Mouse (Mus musculus) midbrain, embryonic 10.5 days (tissue): ENCODE results near the gene Serpinb1a. TPM values are rescaled to one million over a fixed set of nuclear protein-coding genes. Genes with fewer than 3 reads are reported as not detected.
"Not testable (repeated sequence)": the region's sequence is repeated elsewhere in the genome, so short reads cannot be mapped to it uniquely, and the experiment has no call there.

ENCODE experiments used
- DNase-seq: peaks from one replicate; pipeline ENCODE4 v3.0.0-alpha.2; 2017; ENCODE audit warnings: low spot score
- H3K27ac ChIP-seq: fragments of 300-500 bp; sonication (generic); replicated peaks from 2 replicates; pipeline ENCODE4 v1.5.1; 2016; ENCODE audit warnings: mild to moderate bottlenecking
- H3K27me3 ChIP-seq: fragments of 300-500 bp; sonication (generic); 2 replicates; pipeline ENCODE4 v1.6.1; 2016; ENCODE audit warnings: low read depth, mild to moderate bottlenecking; ENCODE audit not compliant: poor library complexity, severe bottlenecking
- H3K36me3 ChIP-seq: fragments of 300-500 bp; sonication (generic); 2 replicates; pipeline ENCODE4 v1.6.1; 2016; ENCODE audit warnings: mild to moderate bottlenecking, moderate library complexity
- H3K4me1 ChIP-seq: fragments of 300-500 bp; sonication (generic); 2 replicates; pipeline ENCODE4 v1.6.1; 2016
- H3K4me3 ChIP-seq: fragments of 300-500 bp; sonication (generic); 2 replicates; pipeline ENCODE4 v1.5.1; 2016; ENCODE audit warnings: mild to moderate bottlenecking, moderate library complexity
- H3K9me3 ChIP-seq: fragments of 300-500 bp; sonication (generic); replicated peaks from 2 replicates; pipeline ENCODE4 v1.6.1; 2016; ENCODE audit warnings: mild to moderate bottlenecking
- WGBS: fragments of 180-500 bp; shearing (Covaris S2); methylation state at CpG from one replicate; pipeline ENCODE4 v1.1.7; 2016; 5-methylcytosine and 5-hydroxymethylcytosine counted together
- polyA plus RNA-seq: library from polyadenylated mRNA; unstranded; fragments of >200 nt; fragmentation: Nextera tagmentation; extraction: Ambion mirVana; gene quantifications from 2 replicates; pipeline ENCODE4 v1.2.1, GENCODE M21; 2016

Gene Serpinb1a
- polyA plus RNA-seq: 1.1 and 1.9 TPM in 2 replicates

DNA sequence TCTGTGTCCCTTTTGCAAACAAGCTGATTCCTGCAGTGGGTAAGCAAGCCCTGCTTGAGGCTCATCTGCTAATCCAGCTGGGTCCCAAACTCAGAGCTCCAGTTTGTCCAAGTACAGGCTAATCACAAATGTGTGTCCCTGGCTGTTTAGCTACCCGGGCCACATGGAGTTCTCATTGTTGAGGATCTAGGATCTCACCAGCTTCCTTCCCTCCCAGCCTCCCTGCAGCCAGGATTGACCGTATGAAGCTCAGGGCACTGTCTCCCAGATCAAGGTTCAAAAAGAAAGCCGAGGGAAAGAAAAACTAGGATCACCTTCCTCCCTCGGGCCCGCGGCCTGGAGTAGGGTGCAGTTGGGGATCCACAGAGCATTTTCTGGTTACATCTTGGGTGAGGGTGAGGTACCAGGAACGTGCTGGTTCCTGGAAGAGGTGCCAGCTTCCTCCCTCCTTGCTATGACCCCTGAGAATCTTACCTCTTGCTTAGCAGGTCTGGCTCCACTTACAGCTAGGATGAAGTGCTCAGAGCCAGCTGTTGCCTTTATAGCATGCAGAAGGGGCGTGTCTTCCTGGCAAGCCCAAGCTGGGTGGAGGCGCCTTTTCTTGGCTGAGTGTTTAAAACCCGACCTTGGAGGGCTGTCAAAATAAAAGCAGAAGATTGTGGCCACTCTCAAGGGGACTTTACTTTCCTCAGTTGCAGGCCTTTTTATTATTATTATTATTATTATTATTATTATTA lies at the start of gene Serpinb1a:
Serpinb1a (minus strand) TSS at position 518 of the 737 bp plus-strand sequence.
- Histone ChIP-seq H3K36me3 (no peaks in the 10 kb centered on the region), H3K27ac (no peak within 1 kb of the TSS), H3K4me1 (peaks cover 17% of the 10 kb centered on the region), H3K9me3 (no peaks in the 10 kb centered on the region), H3K27me3 (peaks cover 45% of the 10 kb centered on the region), H3K4me3 (no peak within 1 kb of the TSS)
- DNase-seq: no peak
- 69% methylated on average over 10 of the region's 10 CpGs for WGBS

DNA sequence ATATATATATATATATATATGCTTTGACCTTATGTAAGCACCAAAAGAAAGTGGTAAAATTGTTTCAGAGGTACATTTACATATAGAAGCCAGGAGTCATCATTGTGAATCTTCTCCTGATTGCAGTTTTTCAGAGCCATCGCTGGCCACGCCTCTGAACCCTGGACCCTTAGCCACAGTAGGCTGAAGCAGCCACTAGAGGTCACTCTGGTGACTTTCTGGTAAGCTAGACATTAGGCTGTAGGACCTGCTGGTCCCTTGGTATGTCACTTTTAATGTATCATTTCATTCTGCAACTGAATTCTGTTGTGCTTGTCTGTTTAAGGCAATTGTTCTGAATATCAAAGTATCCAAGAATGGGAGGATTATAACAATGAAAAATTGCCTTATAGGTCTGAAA lies 49.7 kb upstream of the Serpinb1a start:
- Histone ChIP-seq H3K36me3 (no peaks in the 10 kb centered on the region), H3K27ac (no peak overlapping the region), H3K4me1 (no peaks in the 10 kb centered on the region), H3K27me3 (no peaks in the 10 kb centered on the region), H3K9me3 (no peaks in the 10 kb centered on the region), H3K4me3 (no peak overlapping the region)
- 21% methylated on average over 2 of the region's 2 CpGs for WGBS
- no peak for DNase-seq

- WGBS: 81% methylated on average over 2 of the region's 2 CpGs
- H3K27ac ChIP-seq, H3K36me3 ChIP-seq, H3K9me3 ChIP-seq, H3K4me3 ChIP-seq, H3K27me3 ChIP-seq, DNase-seq, H3K4me1 ChIP-seq: not testable (repeated sequence)
These were observed 48.1 kb upstream of the Serpinb1a start for GRCm38 (mm10) chr13:32899114-32899513.

GRCm38 (mm10) chr13:32898111-32898510 lies 47.1 kb upstream of the Serpinb1a start, which contains the start of gene Serpinb1c:
Gene Serpinb1c (minus strand): TSS chr13:32898211.
- no peak for DNase-seq
- Histone ChIP-seq H3K36me3 (no peaks in the 10 kb centered on the region), H3K4me3 (no peak within 1 kb of the TSS), H3K4me1 (no peaks in the 10 kb centered on the region), H3K27me3 (no peaks in the 10 kb centered on the region), H3K9me3 (no peaks in the 10 kb centered on the region), H3K27ac (no peak within 1 kb of the TSS)
- 93% methylated on average over 2 of the region's 2 CpGs for WGBS

DNA sequence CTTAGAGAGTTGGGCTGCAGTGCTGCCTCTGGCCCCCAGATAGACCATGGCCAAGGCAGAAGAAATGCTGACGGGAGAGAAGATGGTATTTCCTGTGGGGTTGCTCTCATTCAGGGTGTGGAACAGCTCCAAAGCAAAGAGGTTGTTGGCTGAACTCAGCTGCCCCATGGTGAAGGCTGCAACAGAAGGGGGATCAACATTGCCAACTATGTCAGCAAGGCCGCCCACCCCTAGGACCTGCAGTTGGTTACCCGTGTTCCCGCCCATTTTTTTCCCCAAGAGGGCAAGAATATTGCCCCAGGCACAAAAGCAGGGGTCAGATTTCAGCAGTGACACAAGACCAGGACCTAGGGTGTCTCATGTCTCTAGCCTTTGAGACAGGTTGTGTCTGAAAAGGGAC lies 45.9 kb upstream of the Serpinb1a start:
- no peak for DNase-seq
- H3K27me3 ChIP-seq: no peaks in the 10 kb centered on the region
- H3K36me3 ChIP-seq: no peaks in the 10 kb centered on the region
- no peak overlapping the region for H3K27ac ChIP-seq
- H3K4me1 ChIP-seq: no peaks in the 10 kb centered on the region
- WGBS: 79% methylated on average over 4 of the region's 4 CpGs
- no peak overlapping the region for H3K4me3 ChIP-seq
- no peaks in the 10 kb centered on the region for H3K9me3 ChIP-seq

GRCm38 (mm10) chr13:32884755-32885154 lies 33.8 kb upstream of the Serpinb1a start:
- H3K27me3 ChIP-seq: no peaks in the 10 kb centered on the region
- H3K4me3 ChIP-seq: no peak overlapping the region
- no peaks in the 10 kb centered on the region for H3K4me1 ChIP-seq
- no peak for DNase-seq
- H3K36me3 ChIP-seq: no peaks in the 10 kb centered on the region
- H3K27ac ChIP-seq: no peak overlapping the region
- H3K9me3 ChIP-seq: no peaks in the 10 kb centered on the region

DNA sequence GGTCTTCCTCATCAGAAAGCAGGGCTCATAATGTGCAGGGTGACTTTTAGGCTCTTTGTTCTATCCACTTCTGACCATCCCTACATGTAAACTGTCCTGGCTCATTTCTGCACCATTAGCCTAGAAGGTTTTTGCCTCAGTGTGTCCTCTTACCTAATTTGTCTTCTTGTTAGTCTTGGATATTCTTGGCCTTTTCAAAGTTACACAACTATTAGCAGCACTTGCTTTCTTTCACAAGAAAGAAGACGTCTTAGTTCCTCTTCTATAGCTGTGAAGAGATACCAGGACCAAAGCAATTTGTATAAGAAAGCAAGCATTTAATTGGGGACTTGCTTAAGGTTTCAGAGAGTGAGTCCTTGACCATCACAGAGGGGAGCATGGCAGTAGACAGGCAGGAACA lies 22.9 kb upstream of the Serpinb1a start:
- peaks cover 14% of the 10 kb centered on the region for H3K27me3 ChIP-seq
- no peaks in the 10 kb centered on the region for H3K36me3 ChIP-seq
- WGBS: 73% methylated on average over 1 of the region's 1 CpGs
- peaks cover 9% of the 10 kb centered on the region; the same call in 1 of the 2 replicates for H3K9me3 ChIP-seq
- no peak overlapping the region for H3K4me3 ChIP-seq
- no peak for DNase-seq
- H3K27ac ChIP-seq: no peak overlapping the region
- no peaks in the 10 kb centered on the region for H3K4me1 ChIP-seq

GRCm38 (mm10) chr13:32868843-32869242 lies 17.9 kb upstream of the Serpinb1a start:
- H3K9me3 ChIP-seq: no peaks in the 10 kb centered on the region; the same call in 1 of the 2 replicates
- no peaks in the 10 kb centered on the region for H3K36me3 ChIP-seq
- WGBS: 75% methylated on average over 5 of the region's 5 CpGs
- peaks cover 41% of the 10 kb centered on the region for H3K27me3 ChIP-seq
- no peak overlapping the region for H3K27ac ChIP-seq
- DNase-seq: no peak
- peaks cover 8% of the 10 kb centered on the region for H3K4me1 ChIP-seq
- no peak overlapping the region for H3K4me3 ChIP-seq

GRCm38 (mm10) chr13:32868233-32868632 lies 17.2 kb upstream of the Serpinb1a start:
- H3K4me1 ChIP-seq, DNase-seq, H3K27ac ChIP-seq, H3K9me3 ChIP-seq, H3K36me3 ChIP-seq, H3K4me3 ChIP-seq: not testable (repeated sequence)
- peaks cover 47% of the 10 kb centered on the region for H3K27me3 ChIP-seq
- 86% methylated on average over 4 of the region's 4 CpGs for WGBS

- Histone ChIP-seq H3K27me3 (peaks cover 59% of the 10 kb centered on the region), H3K27ac (peak overlapping the region; percentile 59), H3K36me3 (no peaks in the 10 kb centered on the region), H3K4me1 (peaks cover 8% of the 10 kb centered on the region), H3K4me3 (no peak overlapping the region), H3K9me3 (no peaks in the 10 kb centered on the region; the same call in 1 of the 2 replicates)
- peak; percentile 33 for DNase-seq
- 35% methylated on average over 2 of the region's 2 CpGs for WGBS
These were observed 16.0 kb upstream of the Serpinb1a start for GRCm38 (mm10) chr13:32867030-32867429.

DNA sequence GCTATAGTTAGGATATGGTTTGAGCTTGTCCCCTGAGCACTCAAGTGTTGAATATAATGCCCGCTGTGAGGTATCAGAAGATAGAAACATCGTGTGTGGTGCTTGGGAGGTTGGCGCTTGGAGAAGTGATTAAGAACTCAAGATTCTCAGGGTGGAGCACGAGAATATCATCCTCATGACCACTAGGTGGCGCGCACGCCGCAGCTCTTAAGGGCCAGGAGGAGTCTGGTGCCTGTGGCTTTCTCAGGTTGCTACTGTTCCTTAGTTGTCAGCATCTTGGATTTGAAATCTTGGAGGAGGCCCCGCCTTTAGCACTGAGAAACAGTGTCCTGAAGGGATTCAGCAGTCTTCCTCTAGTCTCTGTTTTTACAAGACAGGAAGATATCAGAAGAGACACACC lies 15.5 kb upstream of the Serpinb1a start:
- Histone ChIP-seq H3K4me1 (peaks cover 8% of the 10 kb centered on the region), H3K36me3 (no peaks in the 10 kb centered on the region), H3K27ac (peak overlapping the region; percentile 59), H3K4me3 (no peak overlapping the region), H3K27me3 (peaks cover 61% of the 10 kb centered on the region), H3K9me3 (no peaks in the 10 kb centered on the region; the same call in 1 of the 2 replicates)
- DNase-seq: peak; percentile 72
- WGBS: 9% methylated on average over 9 of the region's 9 CpGs

GRCm38 (mm10) chr13:32865591-32865990 lies 14.6 kb upstream of the Serpinb1a start:
- H3K36me3 ChIP-seq: no peaks in the 10 kb centered on the region
- WGBS: 75% methylated on average over 2 of the region's 2 CpGs
- no peak for DNase-seq
- H3K4me1 ChIP-seq: peaks cover 8% of the 10 kb centered on the region
- H3K27me3 ChIP-seq: peaks cover 65% of the 10 kb centered on the region
- no peak overlapping the region for H3K4me3 ChIP-seq
- H3K9me3 ChIP-seq: no peaks in the 10 kb centered on the region; the same call in 1 of the 2 replicates
- H3K27ac ChIP-seq: no peak overlapping the region

- not testable (repeated sequence) for DNase-seq, H3K27ac ChIP-seq, H3K9me3 ChIP-seq, H3K4me3 ChIP-seq, H3K36me3 ChIP-seq, H3K4me1 ChIP-seq
- H3K27me3 ChIP-seq: peaks cover 67% of the 10 kb centered on the region
- WGBS: 91% methylated on average over 3 of the region's 3 CpGs
These were observed 13.5 kb upstream of the Serpinb1a start for GRCm38 (mm10) chr13:32864529-32864928.
